Mouse (Mus musculus): ENCODE results near the gene Uvrag. TPM values are rescaled to one million over a fixed set of nuclear protein-coding genes. Genes with fewer than 3 reads are reported as not detected.

The Uvrag gene
- polyA plus RNA-seq, 1 experiment: 74.6 TPM

DNA sequence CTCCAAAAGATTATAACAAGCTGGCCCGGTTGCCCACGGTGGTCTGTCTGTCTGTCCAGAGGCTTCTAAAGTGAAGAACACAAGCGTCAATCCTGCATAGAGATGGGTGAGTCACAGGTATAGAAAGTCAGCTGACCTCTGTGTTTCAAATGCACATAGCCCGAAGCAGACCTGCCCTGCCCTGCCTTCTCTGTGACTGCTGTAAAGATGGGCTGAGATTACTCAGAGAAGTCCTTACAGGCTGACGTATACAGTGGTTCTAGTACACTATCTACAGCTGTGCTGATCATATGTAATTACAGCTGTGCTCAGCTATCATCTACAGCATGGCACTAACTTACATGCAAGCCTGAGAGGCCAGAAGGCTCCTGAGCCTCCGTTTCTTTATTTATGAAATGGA lies 62.1 kb downstream of the Uvrag start:
- Histone ChIP-seq H3K27ac (ENCODE audit: control insufficient read depth, insufficient read depth, low read length) (no peak overlapping the region), H3K4me3 (ENCODE audit: control insufficient read depth, insufficient read depth, low read length) (no peak overlapping the region), H3K4me1 (replicated peaks; ENCODE audit: control insufficient read depth, insufficient read depth, low read length) (no peaks in the 10 kb centered on the region), H3K27me3 (ENCODE audit: control insufficient read depth, insufficient read depth, low read length) (no peaks in the 10 kb centered on the region), H3K36me3 (ENCODE audit: control insufficient read depth, insufficient read depth, low read length) (no peaks in the 10 kb centered on the region)
- 98% methylated on average over 6 of the region's 6 CpGs for WGBS
- no peak for DNase-seq
- TF ChIP-seq CTCF (IDR thresholded peaks at IDR 0.05; ENCODE audit: borderline replicate concordance, control insufficient read depth, extremely low read depth, insufficient read depth, low read length, poor library complexity) (no peak), POLR2A (IDR thresholded peaks at IDR 0.05; ENCODE audit: control insufficient read depth, extremely low read depth, insufficient read depth, low read length, poor library complexity) (no peak)

GRCm38 (mm10) chr7:99077234-99077633 lies 63.7 kb downstream of the Uvrag start:
- H3K36me3 ChIP-seq (ENCODE audit: control insufficient read depth, insufficient read depth, low read length): no peaks in the 10 kb centered on the region
- no peak overlapping the region for H3K4me3 ChIP-seq (ENCODE audit: control insufficient read depth, insufficient read depth, low read length)
- 93% methylated on average over 8 of the region's 8 CpGs for WGBS
- no peak overlapping the region for H3K27ac ChIP-seq (ENCODE audit: control insufficient read depth, insufficient read depth, low read length)
- no peaks in the 10 kb centered on the region for H3K4me1 ChIP-seq (replicated peaks; ENCODE audit: control insufficient read depth, insufficient read depth, low read length)
- TF ChIP-seq POLR2A (IDR thresholded peaks at IDR 0.05; ENCODE audit: control insufficient read depth, extremely low read depth, insufficient read depth, low read length, poor library complexity): no peak
- no peak for TF ChIP-seq CTCF (IDR thresholded peaks at IDR 0.05; ENCODE audit: borderline replicate concordance, control insufficient read depth, extremely low read depth, insufficient read depth, low read length, poor library complexity)
- no peak for DNase-seq
- no peaks in the 10 kb centered on the region for H3K27me3 ChIP-seq (ENCODE audit: control insufficient read depth, insufficient read depth, low read length)

DNA sequence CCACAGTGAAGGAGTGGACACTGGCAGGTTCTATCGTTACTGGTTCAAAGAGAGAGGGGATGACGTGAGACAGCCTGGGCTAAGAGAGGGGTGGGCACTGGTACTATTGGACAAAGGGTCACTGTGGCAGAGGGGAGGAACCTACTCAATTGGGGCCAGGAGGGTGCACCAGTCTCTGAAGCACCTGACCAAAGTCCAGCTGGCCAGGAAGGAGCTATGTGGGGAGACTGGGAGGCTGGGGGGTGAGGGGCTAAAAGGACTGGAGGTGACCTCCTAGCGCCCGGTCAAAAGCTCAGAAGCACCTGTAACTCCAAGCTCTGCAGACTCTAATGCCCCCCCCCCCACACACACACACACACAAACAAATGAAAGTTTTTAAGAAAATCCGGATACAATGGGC lies 65.8 kb downstream of the Uvrag start:
- TF ChIP-seq CTCF (IDR thresholded peaks at IDR 0.05; ENCODE audit: borderline replicate concordance, control insufficient read depth, extremely low read depth, insufficient read depth, low read length, poor library complexity): no peak
- no peak for TF ChIP-seq POLR2A (IDR thresholded peaks at IDR 0.05; ENCODE audit: control insufficient read depth, extremely low read depth, insufficient read depth, low read length, poor library complexity)
- DNase-seq: no peak
- no peaks in the 10 kb centered on the region for H3K27me3 ChIP-seq (ENCODE audit: control insufficient read depth, insufficient read depth, low read length)
- H3K36me3 ChIP-seq (ENCODE audit: control insufficient read depth, insufficient read depth, low read length): no peaks in the 10 kb centered on the region
- H3K4me3 ChIP-seq (ENCODE audit: control insufficient read depth, insufficient read depth, low read length): no peak overlapping the region
- WGBS: 97% methylated on average over 5 of the region's 5 CpGs
- H3K27ac ChIP-seq (ENCODE audit: control insufficient read depth, insufficient read depth, low read length): no peak overlapping the region
- H3K4me1 ChIP-seq (replicated peaks; ENCODE audit: control insufficient read depth, insufficient read depth, low read length): no peaks in the 10 kb centered on the region

DNA sequence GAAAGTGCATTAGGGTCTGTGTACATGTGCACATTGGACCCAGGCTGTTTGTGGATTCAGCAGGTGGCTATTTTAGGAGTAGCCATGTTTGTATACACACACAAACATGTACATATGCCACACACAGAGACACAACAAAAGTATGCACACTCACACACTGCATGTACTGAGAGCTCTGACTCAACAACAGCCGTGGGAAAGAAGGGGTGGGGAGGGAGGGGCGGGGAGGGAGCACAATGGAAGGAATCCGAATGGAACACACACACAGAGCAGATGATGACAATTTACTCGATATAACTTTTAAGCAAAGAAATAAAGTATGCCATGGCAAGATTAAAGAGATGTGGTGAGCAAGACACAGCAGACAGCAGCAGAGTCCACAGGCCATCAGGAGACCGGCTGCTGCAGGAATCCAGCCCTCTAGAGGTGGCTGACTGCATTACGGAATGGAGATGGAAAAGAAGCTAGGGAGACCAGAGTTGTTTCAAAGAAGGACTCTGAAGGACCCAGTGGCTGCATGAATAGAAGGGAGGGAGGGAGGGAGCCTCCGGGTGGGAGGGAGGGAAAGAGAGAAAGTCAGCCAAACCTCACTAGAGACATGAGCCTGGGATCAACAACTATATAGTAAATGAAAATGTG lies 67.1 kb downstream of the Uvrag start:
- 83% methylated on average over 7 of the region's 7 CpGs for WGBS
- no peak overlapping the region for H3K4me3 ChIP-seq (ENCODE audit: control insufficient read depth, insufficient read depth, low read length)
- no peak for TF ChIP-seq CTCF (IDR thresholded peaks at IDR 0.05; ENCODE audit: borderline replicate concordance, control insufficient read depth, extremely low read depth, insufficient read depth, low read length, poor library complexity)
- TF ChIP-seq POLR2A (IDR thresholded peaks at IDR 0.05; ENCODE audit: control insufficient read depth, extremely low read depth, insufficient read depth, low read length, poor library complexity): no peak
- no peaks in the 10 kb centered on the region for H3K36me3 ChIP-seq (ENCODE audit: control insufficient read depth, insufficient read depth, low read length)
- DNase-seq: no peak
- no peaks in the 10 kb centered on the region for H3K27me3 ChIP-seq (ENCODE audit: control insufficient read depth, insufficient read depth, low read length)
- no peaks in the 10 kb centered on the region for H3K4me1 ChIP-seq (replicated peaks; ENCODE audit: control insufficient read depth, insufficient read depth, low read length)
- H3K27ac ChIP-seq (ENCODE audit: control insufficient read depth, insufficient read depth, low read length): no peak overlapping the region

GRCm38 (mm10) chr7:99067710-99068109 lies 73.2 kb downstream of the Uvrag start:
- no peaks in the 10 kb centered on the region for H3K4me1 ChIP-seq (replicated peaks; ENCODE audit: control insufficient read depth, insufficient read depth, low read length)
- no peaks in the 10 kb centered on the region for H3K27me3 ChIP-seq (ENCODE audit: control insufficient read depth, insufficient read depth, low read length)
- H3K27ac ChIP-seq (ENCODE audit: control insufficient read depth, insufficient read depth, low read length): no peak overlapping the region
- no peak overlapping the region for H3K4me3 ChIP-seq (ENCODE audit: control insufficient read depth, insufficient read depth, low read length)
- WGBS: 91% methylated on average over 7 of the region's 7 CpGs
- no peak for DNase-seq
- peaks cover 4% of the 10 kb centered on the region; the same call in 1 of the 2 replicates for H3K36me3 ChIP-seq (ENCODE audit: control insufficient read depth, insufficient read depth, low read length)
- TF ChIP-seq CTCF (IDR thresholded peaks at IDR 0.05; ENCODE audit: borderline replicate concordance, control insufficient read depth, extremely low read depth, insufficient read depth, low read length, poor library complexity) (no peak), POLR2A (IDR thresholded peaks at IDR 0.05; ENCODE audit: control insufficient read depth, extremely low read depth, insufficient read depth, low read length, poor library complexity) (no peak)

- TF ChIP-seq POLR2A (IDR thresholded peaks at IDR 0.05; ENCODE audit: control insufficient read depth, extremely low read depth, insufficient read depth, low read length, poor library complexity) (no peak), CTCF (IDR thresholded peaks at IDR 0.05; ENCODE audit: borderline replicate concordance, control insufficient read depth, extremely low read depth, insufficient read depth, low read length, poor library complexity) (no peak)
- WGBS: 70% methylated on average over 2 of the region's 2 CpGs
- Histone ChIP-seq H3K4me3 (ENCODE audit: control insufficient read depth, insufficient read depth, low read length) (no peak overlapping the region), H3K27ac (ENCODE audit: control insufficient read depth, insufficient read depth, low read length) (no peak overlapping the region), H3K36me3 (ENCODE audit: control insufficient read depth, insufficient read depth, low read length) (peaks cover 4% of the 10 kb centered on the region; the same call in 1 of the 2 replicates), H3K27me3 (ENCODE audit: control insufficient read depth, insufficient read depth, low read length) (no peaks in the 10 kb centered on the region), H3K4me1 (replicated peaks; ENCODE audit: control insufficient read depth, insufficient read depth, low read length) (no peaks in the 10 kb centered on the region)
- no peak for DNase-seq
These were observed 75.0 kb downstream of the Uvrag start for GRCm38 (mm10) chr7:99065920-99066319.

All from thymus, adult 2 months (tissue).